ENCODE assay signal across 9 mouse cellular contexts in the genomic region with DNA sequence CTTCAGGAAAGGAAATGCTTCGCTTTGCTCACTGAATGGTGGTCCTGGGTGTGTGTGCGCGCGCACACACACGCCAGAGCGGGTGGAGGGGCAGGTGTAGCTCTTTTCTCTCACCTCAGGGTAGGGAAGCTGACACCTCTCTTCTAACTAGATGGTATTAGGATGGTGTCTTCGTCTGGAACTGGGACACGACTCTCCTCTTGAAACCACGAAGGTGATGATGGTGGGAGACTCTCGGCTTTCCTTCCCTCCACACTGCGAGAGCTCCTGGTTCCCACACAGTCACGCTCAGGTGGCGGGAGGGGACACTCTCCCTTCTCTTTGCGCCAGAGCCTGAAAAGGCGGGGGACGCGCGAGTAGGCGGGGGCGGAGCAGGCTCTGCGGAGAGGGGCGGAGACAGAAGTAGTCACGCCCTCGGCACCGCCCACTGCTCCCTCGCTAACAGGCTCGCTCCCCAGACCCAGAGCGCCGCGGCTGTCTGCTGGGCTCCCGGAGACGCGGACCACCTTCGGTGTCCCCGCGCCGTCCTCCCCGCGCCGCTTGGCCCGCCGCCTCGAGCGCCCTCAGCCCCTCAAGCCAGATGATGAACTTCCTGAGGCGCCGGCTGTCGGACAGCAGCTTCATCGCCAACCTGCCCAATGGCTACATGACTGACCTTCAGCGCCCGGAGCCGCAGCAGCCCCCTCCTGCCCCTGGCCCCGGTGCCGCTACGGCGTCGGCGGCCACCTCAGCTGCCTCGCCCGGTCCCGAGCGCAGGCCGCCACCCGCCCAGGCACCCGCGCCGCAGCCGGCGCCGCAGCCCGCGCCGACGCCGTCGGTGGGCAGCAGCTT. TPM values are rescaled to one million over a fixed set of nuclear protein-coding genes. Genes with fewer than 3 reads are reported as not detected.
A peak's percentile ranks its signal among the peaks of the same experiment; 100 is the strongest.
DNase-seq lines count a peak whose midpoint lies in the region; ATAC-seq and TF ChIP-seq lines count a peak whose summit lies in the region.
"Had no signal": no experiment of that assay in that cellular context is flagged by ENCODE, and none has a peak within 500 bp of the region (broad histone marks: within the 10 kb centered on the region; RNA-seq: fewer than 3 reads in every experiment).

A gene (plus strand): TSS at position 402 of the 831 bp plus-strand sequence.

- under 1% methylated on average over 73 of the region's 75 CpGs for WGBS in forebrain, embryonic 16.5 days
- 2% methylated on average over 75 of the region's 75 CpGs for WGBS in liver, embryonic 14.5 days (ENCODE audit: insufficient replicate concordance)
- under 1% methylated on average over 71 of the region's 75 CpGs for WGBS in neural tube, embryonic 13.5 days

- H3K9ac ChIP-seq in forebrain, embryonic 16.5 days (replicated peaks; ENCODE audit: low read depth, low read length) = peak within 1 kb of the TSS; percentile 77
- H3K9ac ChIP-seq in liver, embryonic 14.5 days (replicated peaks) = no peak within 1 kb of the TSS
- peak within 1 kb of the TSS; percentile 87 for H3K9ac ChIP-seq in neural tube, embryonic 13.5 days

- peaks cover 6% of the 10 kb centered on the region; the same call in 1 of the 2 replicates for H3K4me1 ChIP-seq in E14TG2a.4 (replicated peaks; ENCODE audit: low read depth, low read length)
- peaks cover 15% of the 10 kb centered on the region for H3K4me1 ChIP-seq in forebrain, embryonic 16.5 days (replicated peaks; ENCODE audit: control insufficient read depth, insufficient read depth, low read length)
- no peaks in the 10 kb centered on the region for H3K4me1 ChIP-seq in liver, embryonic 14.5 days (replicated peaks; ENCODE audit: control insufficient read depth in 2 of 2, insufficient read depth in 2 of 2, low read length in 1 of 2)
- H3K4me1 ChIP-seq in neural tube, embryonic 13.5 days (replicated peaks) = peaks cover 24% of the 10 kb centered on the region; the same call in 1 of the 2 replicates

- TF ChIP-seq EP300 in liver, embryonic 14.5 days (IDR thresholded peaks at IDR 0.05; ENCODE audit: low read depth) = no peak

- peak within 1 kb of the TSS; percentile 85 for H3K4me3 ChIP-seq in E14TG2a.4 (replicated peaks; ENCODE audit: low read length)
- H3K4me3 ChIP-seq in forebrain, embryonic 16.5 days (replicated peaks; ENCODE audit: low read length) = peak within 1 kb of the TSS; percentile 81
- peak within 1 kb of the TSS; percentile 41 to 53; a peak in 3 of 4 replicates for H3K4me3 ChIP-seq in liver, embryonic 14.5 days (ENCODE audit: insufficient read depth in 1 of 2, low read depth in 2 of 2, low read length in 2 of 2)
- H3K4me3 ChIP-seq in neural tube, embryonic 13.5 days = peak within 1 kb of the TSS; percentile 80

- ATAC-seq in forebrain, embryonic 16.5 days = peak; percentile 98
- peak; percentile 70 for ATAC-seq in liver, embryonic 14.5 days (ENCODE audit: insufficient read depth)
- ATAC-seq in neural tube, embryonic 13.5 days (ENCODE audit: low read depth) = peak; percentile 97

- no peaks in the 10 kb centered on the region for H3K36me3 ChIP-seq in E14TG2a.4 (ENCODE audit: insufficient read depth, low read length)
- H3K36me3 ChIP-seq in forebrain, embryonic 16.5 days (ENCODE audit: control insufficient read depth, insufficient read depth) = no peaks in the 10 kb centered on the region
- H3K36me3 ChIP-seq in liver, embryonic 14.5 days (replicated peaks; ENCODE audit: control insufficient read depth, insufficient read depth, low read depth) = no peaks in the 10 kb centered on the region
- H3K36me3 ChIP-seq in neural tube, embryonic 13.5 days = no peaks in the 10 kb centered on the region
- H3K36me3 ChIP-seq: G1E had no signal

- intact Hi-C loops in heart, postnatal 10 days (cut with DNase I) = no loop called here

- H3K27ac ChIP-seq in forebrain, embryonic 16.5 days (ENCODE audit: low read length) = peak within 1 kb of the TSS; percentile 37; the same call in 1 of the 2 replicates
- no peak within 1 kb of the TSS for H3K27ac ChIP-seq in liver, embryonic 14.5 days
- peak within 1 kb of the TSS; percentile 64 for H3K27ac ChIP-seq in neural tube, embryonic 13.5 days (replicated peaks)

- no peak for TF ChIP-seq CTCF in E14TG2a.4 (conservative IDR thresholded peaks at IDR 0.05; ENCODE audit: low read length)
- no peak for TF ChIP-seq CTCF in liver, embryonic 14.5 days (IDR thresholded peaks at IDR 0.05; ENCODE audit: low read depth)

- peak within 1 kb of the TSS; percentile 76 for H3K4me2 ChIP-seq in forebrain, embryonic 16.5 days (ENCODE audit: low read length)
- peak within 1 kb of the TSS; percentile 67 for H3K4me2 ChIP-seq in liver, embryonic 14.5 days (ENCODE audit: low read depth)
- peak within 1 kb of the TSS; percentile 72 for H3K4me2 ChIP-seq in neural tube, embryonic 13.5 days

- peaks cover 45% of the 10 kb centered on the region for H3K27me3 ChIP-seq in E14TG2a.4 (ENCODE audit: insufficient read depth, low read length)
- H3K27me3 ChIP-seq in forebrain, embryonic 16.5 days (replicated peaks; ENCODE audit: control insufficient read depth, insufficient read depth, low read length) = no peaks in the 10 kb centered on the region
- H3K27me3 ChIP-seq in liver, embryonic 14.5 days (ENCODE audit: control insufficient read depth, insufficient read depth, low read length) = peaks cover 26% of the 10 kb centered on the region
- peaks cover 15% of the 10 kb centered on the region for H3K27me3 ChIP-seq in neural tube, embryonic 13.5 days

- DNase-seq in cerebellum, adult 11 months = peak; percentile 97
- DNase-seq in heart, postnatal 10 days = peak; percentile 71 to 75
- peak; percentile 69 to 85 for DNase-seq in kidney, postnatal 36 days
- DNase-seq in liver, embryonic 14.5 days (ENCODE audit: low read depth in 3 of 3, low spot score in 3 of 3) = peak; percentile 24 to 35 (median 31)
- DNase-seq in telencephalon, adult 2 months (ENCODE audit: low read depth, low spot score) = peak; percentile 91

- H3K9me3 ChIP-seq in E14TG2a.4 (ENCODE audit: low read length) = no peaks in the 10 kb centered on the region; the same call in 1 of the 2 replicates
- no peaks in the 10 kb centered on the region for H3K9me3 ChIP-seq in forebrain, embryonic 16.5 days (ENCODE audit: control insufficient read depth, low read length)
- H3K9me3 ChIP-seq in liver, embryonic 14.5 days (ENCODE audit: control insufficient read depth, low read length) = no peaks in the 10 kb centered on the region
- no peaks in the 10 kb centered on the region for H3K9me3 ChIP-seq in neural tube, embryonic 13.5 days

RNA-seq across cellular contexts. Expression of the gene that starts here (rescaled TPM):
- 34.8 and 37.1 TPM in 2 replicates for polyA plus RNA-seq in forebrain, embryonic 16.5 days (2015; fragmentation: Nextera tagmentation; extraction: Ambion mirVana)
- 1 to 10 TPM; 4.7 to 4.8 TPM for total RNA-seq in heart, postnatal 10 days (2021)
- polyA plus RNA-seq in liver, embryonic 14.5 days (2012; rRNA removed) = 0.04 TPM in 2 replicates
- 0.04 TPM in 1 of 2 replicates, not detected in the other for polyA plus RNA-seq in liver, embryonic 14.5 days (2014; fragmentation: Nextera tagmentation; extraction: Ambion mirVana)
- polyA plus RNA-seq in neural tube, embryonic 13.5 days (2015; fragmentation: Nextera tagmentation; extraction: Ambion mirVana) = 33.7 and 33.8 TPM in 2 replicates
- polyA plus RNA-seq: G1E had no signal

Comparison
In these comparisons a context has a peak if more than half of its experiments do, and no peak if none do; other contexts are left out.
1. RNA of the gene that starts here (polyA plus RNA-seq): 34.8 to 37.1 TPM in forebrain, embryonic 16.5 days and 33.7 to 33.8 TPM in neural tube, embryonic 13.5 days; 0.04 TPM in liver, embryonic 14.5 days; every median in the first group is over 10 times any median in the second.
2. Peak in DNase-seq, ATAC-seq, H3K4me3 ChIP-seq and H3K4me2 ChIP-seq in liver, embryonic 14.5 days; RNA of the gene not detected or under 1 TPM.
3. DNase-seq: peak in every context shown above with its lines; median percentile 97 in cerebellum, adult 11 months; 91 in telencephalon, adult 2 months; 77 in kidney, postnatal 36 days; 73 in heart, postnatal 10 days; 31 in liver, embryonic 14.5 days.
4. Peak in every context shown above with its lines, with median percentiles within 50 percentile points of each other: H3K4me3 ChIP-seq, ATAC-seq and H3K4me2 ChIP-seq.